Mouse (Mus musculus) spleen, adult 18-20 months (tissue): Measurements from ENCODE around the gene Zfp106.
"Not testable (repeated sequence)": the region's sequence is repeated elsewhere in the genome, so short reads cannot be mapped to it uniquely, and the experiment has no call there.

Experiments used
- DNase-seq, 2 experiments: peaks; one replicate each; pipeline ENCODE4 v3.0.0; 2022; ENCODE audit warnings: mixed read lengths in 2 of 2

Gene Zfp106

DNA sequence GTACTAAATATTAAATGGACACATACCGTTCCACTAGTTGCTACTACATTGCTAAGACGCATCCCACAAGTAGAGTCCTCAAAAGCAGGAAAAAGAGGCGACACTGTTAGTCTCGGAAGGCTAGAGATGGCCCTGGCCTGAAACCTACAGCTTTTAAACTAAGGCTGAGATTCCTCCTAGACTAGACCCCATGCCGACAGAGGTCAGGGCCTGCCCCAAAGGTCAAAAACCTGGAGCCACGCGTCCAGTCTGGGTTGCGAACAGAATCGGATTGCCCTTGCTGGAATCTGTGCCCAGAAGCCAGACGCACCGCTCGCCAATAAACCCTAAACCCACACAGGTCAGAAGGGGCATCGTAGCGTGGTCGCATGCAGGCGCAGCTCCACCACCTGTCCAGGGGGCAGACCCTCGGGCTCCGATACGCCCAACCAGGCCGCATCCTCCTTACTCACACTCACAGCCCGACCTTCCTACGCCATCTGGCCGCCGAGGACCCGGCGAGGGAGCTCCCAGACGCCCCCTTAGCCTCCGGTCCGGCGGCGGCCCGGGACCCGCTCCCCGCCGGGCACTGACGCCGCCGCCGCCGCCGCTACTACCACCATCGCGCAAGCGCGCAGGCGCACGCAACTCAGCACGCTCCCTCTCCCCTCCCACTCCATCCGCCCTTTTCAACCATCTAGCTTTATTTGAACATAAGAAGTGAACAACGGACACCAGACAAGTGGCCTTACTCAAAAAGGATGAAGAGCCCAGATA, at the start of gene Zfp106:
Gene Zfp106 (minus strand): TSS at position 609 of the 756 bp plus-strand sequence.
- DNase-seq = peak; percentile 74 to 82

DNA sequence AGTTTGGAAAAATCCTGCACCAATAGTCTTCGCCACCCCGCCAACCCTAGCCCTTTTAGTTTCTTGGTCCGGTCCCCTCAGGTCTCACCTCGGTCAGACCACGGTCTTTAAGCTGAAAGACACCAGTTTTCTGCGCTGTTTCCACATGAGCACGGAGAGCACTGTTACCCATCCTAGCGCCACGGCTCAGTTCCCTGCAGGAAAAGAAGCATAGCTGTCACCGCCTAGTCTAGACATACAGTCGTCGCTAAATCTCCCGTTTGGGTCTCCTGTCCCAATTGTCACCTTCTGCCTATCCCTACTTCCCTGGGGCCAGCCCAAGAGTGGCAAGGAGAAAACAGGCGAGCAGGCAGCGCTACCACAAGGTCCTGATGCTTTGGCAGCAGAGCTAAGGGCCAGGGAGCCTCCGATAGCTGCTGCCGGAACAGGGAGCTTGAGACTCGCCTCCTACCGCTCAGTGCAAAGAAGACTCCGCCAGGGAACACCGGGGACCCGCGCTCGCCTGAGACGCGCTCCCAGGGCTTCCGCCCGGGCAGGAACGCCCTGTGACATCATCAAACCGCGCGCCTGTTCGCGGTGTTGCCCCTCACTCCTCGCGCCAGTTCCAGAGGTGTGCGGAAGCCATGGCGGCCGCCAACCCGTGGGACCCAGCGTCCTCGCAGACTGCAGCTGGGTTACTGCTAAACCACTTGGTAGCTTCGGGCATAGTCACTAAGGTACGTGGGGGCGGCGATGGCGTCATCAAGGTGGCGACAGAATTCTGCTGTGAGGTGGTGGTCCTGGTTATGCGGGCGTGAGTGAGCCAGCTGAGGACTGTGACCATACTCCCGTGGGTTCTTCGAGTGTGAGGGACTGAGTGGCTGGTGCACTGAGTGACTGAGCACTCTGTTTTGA, 45.4 kb upstream of the Zfp106 start, which contains the start of the genes Haus2 and Lrrc57:
Gene Haus2 (plus strand): TSS at position 554 of the 894 bp plus-strand sequence.
Gene Lrrc57 (minus strand): TSS at position 691 of the 894 bp plus-strand sequence.
- peak; percentile 80 to 87 for DNase-seq

DNA sequence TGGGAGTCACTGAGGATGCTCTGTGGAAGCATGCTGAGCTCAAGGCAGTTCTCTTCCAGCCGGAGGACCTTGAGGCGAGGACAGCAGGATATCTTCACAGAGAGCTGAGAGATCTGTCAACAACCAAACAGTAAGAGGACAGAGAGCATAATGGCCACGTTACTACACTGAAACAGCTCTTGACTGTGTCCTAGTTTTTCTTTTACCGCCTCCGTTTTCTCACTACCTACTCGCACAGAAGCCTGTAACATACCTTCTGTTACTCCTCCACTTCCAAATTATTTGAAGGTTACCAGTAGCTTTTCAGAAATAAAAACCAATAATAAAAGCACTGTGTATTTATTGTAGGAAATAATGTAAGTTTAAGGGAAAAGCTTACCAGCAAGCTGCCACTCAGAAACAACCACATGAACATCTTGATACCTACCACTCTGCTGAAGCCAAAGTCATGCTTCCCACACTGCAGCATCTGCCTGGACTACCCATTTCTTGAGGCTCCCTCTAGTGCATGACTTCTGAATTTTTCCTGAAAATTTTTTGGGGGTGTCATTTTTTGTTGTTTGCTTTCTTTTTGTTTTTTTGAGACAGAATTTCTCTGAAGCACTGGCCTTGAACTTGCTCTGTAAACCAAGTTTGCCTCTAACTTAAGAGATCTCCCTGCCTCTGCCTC, 42.5 kb upstream of the Zfp106 start:
- DNase-seq = no peak

DNA sequence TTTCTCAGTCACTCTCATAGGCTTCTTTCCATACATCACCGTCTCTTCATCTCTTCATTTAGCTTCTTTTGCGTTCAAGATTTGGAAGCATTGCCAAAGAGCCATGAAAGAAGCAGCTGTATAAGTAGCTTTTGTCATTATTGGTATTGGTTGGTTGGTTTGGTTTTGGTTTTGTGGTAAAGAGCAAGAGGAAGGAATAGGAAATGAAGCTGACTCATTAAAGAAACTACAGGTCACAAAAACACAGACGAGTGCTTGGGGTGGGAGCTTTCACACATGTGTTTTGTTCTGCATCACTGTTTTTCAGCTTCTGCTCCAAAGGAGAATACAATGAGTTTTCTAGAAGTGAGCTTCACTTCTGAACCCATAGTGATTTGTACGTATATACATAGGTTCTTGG, 35.9 kb upstream of the Zfp106 start:
- no peak for DNase-seq

DNA sequence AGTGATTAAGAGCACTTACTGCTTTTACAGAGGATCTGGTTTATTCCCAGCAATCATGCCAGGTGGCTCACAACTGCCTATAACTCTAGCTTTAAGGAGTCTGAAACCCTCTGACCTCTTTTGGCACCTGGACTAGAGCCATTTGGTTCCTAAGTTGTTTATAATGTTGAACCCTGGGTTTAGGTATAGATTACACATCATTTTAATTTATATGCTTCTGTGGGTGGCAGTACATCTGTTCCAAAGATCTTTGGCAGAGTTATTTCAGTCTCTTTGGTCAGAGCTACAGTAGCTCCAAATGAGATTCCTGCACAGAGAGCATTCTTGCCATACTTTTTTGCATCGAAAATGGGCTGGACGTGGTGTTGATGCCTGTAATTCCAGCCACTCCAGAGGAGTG, 34.1 kb upstream of the Zfp106 start:
- DNase-seq = no peak

DNA sequence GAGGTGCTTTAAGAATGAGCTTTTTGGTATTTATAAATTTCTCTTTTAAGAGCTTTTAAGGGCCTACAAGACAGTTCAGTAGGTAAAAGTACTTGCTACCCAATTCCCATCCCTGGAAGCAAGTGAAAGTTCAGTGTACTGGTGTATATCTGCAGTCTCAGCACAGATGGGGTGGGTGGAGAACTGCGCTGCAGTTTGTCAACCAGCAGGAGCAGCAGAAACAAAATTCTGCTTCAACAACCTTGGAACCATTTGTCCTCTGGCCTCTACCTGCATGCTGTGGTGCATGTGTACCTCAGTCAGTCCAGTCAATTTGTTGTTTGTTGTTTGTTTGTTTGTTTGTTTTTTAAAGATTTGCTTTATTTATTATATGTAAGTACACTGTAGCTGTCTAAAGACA, 28.6 kb upstream of the Zfp106 start:
- no peak for DNase-seq

DNA sequence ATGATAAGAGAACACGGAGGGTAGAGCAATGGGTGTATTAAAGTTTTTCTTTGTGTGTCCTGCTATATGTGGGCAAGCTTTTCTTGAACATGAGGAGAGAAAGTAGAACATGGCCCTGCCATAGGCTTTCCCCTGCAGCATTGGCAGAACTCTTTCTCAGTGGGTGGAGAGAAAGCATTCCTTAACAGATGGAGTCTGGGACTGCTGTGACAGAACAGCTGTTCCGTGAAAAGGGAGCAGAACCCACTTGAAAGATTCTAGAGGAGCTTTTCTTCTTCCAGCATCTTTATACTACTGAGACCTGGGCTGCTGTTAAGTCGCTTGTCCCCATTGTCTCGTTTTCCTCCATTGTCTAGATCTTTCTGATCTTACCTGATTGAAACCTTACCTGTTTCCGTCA, 26.1 kb upstream of the Zfp106 start:
- no peak for DNase-seq

DNA sequence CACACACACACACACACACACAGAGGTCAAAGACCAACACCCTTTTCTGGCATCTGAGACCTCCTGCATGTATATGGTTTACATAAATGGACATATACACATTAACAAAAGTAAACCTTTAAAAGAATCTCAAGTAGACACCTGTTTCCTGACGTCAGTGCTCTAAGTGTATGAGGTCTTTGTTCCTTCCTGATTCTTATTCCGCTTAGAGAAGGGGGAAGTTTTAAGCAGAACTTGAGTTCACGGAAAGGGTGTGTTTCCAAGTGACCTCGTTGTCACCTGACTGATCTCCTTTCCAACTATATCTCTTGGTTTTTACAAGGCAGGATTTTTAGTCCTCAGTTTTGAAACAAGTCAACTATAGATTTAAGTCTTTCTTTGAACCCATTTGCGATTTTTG, 14.6 kb upstream of the Zfp106 start:
- DNase-seq = no peak

DNA sequence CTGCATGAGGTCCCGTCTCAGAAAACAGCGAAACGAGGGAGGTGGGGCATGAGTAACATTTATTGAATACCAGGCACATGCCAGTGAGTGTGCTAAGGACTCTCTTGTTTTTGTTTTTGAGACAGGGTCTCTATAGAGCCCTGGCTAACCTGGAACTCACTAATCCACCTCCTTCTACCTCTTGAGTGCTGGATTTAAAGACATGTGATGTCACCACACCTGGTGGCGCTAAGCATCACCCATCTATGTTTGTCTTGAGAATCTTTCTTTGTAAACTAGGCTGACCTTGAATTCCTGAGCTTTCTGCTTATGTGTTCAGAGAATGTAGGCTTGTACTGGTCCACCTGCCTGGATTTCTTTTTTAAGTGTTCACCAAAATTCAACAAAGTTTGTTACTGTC, 14.2 kb upstream of the Zfp106 start:
- DNase-seq = no peak

DNA sequence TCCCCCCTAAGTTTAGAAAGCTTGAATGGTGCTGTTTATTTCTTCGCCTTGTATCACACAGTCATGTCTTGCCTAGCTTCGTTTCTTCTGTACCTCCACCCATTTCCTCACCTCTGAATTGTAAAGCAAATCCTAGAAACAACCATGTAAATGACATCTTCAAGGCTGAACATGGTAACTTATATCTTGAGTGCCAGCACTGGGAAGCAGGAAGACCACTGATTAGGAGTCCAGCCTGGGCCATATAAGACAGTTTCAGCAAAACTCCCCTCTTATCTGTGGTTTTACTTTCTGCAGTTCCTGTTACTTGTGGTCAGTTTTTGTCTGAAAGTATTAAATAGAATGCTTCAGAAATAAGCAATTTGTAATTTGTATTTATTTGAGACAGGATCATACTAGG, 12.3 kb upstream of the Zfp106 start:
- no peak for DNase-seq

DNA sequence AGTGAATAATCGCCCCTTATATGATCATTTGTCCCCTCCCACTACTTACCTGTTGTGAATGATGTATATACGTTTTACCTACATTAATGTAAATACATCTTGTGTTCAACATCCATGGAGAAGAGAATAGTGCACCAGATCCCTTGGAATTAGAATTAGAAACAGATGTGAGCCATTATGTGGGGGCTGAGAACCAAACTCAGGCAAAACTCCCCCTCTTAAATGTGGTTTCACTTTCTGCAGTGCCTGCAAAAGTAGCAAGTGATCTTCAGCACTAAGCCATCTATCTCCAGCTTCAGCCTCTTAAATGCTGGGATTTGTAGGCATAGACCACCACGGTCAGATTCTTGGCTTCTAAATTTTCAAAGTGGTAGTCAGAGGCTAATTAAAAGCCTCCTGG, 11.5 kb upstream of the Zfp106 start:
- DNase-seq = no peak

DNA sequence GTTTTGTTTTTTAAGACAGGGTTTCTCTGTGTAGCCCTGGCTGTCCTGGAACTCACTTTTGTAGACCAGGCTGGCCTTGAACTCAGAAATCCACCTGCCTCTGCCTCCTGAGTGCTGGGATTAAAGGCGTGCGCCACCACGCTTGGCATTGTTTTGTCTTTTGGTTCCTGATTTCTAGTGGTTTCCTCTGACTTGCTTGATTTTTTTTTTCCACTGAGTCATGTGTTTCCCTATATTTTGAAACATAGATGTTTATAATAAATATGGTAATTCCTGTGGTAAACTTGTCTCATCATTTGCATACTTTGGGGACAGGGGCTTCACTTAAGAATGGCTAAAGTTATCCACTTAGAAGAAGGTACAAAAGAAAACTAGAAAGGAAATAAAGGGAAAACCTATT, 8.5 kb upstream of the Zfp106 start:
- DNase-seq = not testable (repeated sequence)

DNA sequence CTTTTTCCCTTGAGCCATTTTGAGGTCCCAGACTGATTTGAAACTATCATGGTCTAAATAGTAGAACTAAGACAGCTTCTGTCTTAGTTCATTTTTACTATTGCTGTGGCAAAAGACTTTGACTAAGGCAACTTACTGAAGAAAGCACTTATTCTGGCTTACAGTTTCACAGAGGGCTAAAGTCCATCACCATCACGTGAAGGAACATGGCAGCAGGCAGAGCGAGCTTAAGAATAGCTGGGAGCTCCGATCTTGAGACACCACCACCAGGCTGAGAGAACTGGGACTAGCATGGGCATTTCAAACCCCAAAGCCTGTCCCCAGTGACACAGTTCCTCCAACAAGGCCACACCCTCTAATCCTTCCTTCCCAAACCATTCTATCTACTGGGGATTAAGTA, 7.4 kb upstream of the Zfp106 start:
- no peak for DNase-seq

DNA sequence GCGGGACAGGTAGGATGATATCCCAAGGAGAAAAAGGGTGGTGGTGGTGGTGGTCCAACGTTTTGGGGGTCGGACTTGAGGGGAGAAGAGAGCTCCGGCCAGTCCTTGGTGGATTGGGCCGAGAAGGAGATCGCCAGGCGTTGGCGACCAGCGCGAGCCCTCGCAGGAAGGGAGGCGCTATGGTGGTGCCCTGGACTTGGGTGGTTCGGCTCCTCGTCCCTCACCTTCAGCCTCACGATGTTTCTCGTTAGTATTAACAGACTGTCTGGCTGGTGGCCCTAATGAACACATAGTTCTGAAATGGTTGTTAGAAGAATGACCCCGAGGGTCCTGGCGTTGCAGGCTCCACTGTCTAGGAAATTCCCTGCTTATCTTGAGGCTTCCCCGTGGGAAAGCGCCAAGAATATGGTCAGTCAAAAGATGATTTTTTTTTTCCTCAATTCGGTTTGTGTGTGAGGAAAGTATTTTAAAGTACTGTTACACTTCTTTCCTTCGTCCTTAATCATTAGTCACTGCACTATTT, 4.2 kb upstream of the Zfp106 start:
- DNase-seq = no peak

DNA sequence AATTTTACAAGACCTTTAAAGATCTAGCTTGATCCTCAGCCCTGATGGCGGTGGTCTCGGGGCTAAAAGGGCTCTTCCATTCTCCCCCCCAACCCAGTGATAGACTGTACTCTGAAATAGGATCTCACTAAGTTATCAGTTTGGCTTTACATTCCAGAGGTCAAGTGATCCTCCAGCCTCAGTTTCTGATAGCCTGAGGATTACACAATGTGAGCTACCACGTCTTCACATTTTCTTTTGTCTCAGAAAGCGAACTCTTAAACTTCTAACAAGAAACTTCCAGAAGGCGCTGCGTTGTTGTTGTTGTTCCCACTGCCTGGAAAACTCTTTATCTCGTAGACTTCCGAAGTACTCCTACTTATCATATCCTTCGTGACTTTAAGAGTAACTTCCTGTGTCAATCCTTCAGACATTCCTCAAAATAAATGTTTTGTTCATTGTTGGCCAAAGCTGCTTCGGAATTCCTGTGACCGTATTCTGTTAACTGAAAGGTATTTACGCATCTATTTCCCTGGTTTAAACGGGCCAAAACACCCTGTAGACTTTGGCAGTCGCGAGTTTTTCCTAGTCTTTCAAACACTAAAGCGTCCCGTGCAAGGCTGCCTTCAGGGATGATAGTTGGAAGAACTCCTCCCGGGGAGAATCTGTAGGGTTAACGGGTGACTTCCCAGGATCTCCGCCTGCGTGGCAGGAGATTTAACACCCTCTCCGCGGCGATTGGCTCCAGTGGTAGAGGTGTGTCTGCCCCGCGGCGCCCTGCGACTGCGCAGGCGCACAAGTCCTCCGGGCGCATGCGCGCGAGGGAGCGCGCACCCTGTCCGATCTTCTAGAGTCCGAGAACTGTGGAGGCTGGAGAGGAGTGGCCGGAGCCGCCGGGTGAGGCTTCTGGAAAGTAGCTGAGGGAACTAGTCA, 3.5 kb upstream of the Zfp106 start, which contains the start of gene Snap23:
Gene Snap23 (plus strand): TSS at position 786 of the 912 bp plus-strand sequence.
- DNase-seq = peak; percentile 85 to 89

DNA sequence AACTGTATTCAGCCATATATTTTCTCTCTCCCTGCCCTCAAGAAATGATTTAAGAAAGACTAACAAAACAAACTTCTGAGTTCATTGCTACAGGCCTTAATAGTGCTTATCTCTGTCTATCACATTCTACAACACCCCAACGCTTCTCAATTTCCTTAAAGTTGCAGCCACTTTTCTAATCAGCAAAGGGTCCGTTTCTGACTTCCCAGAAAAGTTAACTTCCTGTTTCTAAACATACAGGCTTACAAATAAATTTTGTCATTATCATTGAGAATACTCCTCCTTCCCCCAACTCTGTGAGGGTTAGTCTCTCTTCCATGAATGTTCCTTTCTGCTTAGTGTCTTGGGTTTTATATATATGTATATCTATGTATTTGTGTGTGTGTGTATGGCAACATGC, 1.7 kb upstream of the Zfp106 start:
- DNase-seq = no peak

DNA sequence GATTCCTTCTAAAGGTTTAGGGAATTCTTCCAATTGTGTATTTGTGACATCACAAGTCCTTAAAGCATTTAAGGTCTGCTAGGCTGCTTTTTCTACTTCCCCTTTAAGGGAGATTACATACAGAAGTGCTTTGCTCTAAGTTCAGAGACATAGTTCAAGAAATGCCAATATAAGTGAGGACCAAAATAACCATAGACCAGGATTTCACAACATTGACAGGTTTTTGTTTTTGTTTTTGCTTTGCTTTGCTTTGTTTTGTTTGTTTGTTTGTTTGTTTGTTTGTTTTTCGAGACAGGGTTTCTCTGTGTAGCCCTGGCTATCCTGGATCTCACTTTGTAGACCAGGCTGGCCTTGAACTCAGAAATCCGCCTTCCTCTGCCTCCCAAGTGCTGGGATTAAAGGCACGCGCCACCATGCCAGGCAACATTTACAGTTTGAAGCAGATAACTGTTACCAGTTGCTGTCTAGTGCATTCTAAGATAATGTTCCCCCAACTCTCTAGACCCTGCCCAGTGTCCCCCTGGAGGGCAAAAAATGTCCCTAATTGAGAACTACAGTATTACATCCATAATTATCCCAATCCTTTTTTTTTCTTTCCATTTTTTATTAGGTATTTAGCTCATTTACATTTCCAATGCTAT, 1.0 kb upstream of the Zfp106 start:
- not testable (repeated sequence) for DNase-seq

DNA sequence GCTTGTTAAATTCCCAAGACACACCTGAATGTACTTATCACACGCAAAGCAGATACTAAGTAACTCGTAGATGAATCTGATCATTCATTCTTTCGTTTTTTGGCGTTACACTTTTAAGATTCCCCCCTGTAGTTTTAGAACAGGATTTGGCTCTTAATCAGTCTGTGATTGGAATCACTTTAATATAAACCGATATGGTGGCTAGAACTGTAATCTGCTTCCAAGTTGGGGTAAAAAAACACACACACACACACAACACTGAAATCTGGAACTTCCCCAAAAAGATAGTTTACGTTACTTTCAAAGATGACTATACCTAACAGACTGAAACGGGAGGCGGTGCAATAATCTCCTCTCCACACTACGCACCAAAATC, 796 bp downstream of the Zfp106 start:
- DNase-seq = no peak

DNA sequence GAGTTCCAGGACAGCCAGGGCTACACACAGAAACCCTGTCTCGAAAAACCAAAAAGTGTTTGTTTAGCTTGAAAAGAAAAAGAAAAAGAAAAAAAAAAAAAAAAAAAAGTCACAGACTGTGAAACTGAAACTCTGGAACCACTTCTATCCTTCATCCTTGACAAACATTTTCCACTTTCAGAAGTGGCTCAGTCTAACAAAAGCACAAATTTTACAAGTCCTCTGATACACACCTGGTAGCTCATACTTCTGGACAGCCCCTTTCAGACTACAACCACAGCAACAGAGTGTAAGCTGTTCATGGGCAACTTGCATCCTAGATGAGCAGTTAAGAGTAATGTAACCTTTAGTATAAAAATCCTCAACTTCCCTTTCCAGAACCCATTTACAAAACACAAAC, 2.1 kb downstream of the Zfp106 start:
- no peak for DNase-seq

DNA sequence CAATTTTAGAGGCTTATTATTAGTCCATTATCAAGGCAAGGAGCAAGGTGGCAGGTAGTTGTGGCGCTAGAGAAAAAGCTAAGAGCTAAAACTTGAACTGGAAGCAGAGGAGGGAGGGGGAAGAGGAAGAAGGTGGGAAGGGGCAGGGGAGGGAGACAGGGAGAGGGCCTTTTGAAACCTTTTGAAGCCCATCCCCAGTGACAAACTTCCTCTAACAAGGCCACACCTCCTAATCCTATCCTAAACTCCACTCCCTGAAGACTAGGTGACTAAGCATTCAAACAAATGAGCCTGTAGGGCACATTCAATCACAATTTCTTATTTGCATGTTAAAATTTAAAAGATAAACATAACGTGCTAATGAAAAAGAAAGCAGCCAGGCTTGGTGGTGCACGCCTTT, 4.8 kb downstream of the Zfp106 start:
- DNase-seq = no peak

DNA sequence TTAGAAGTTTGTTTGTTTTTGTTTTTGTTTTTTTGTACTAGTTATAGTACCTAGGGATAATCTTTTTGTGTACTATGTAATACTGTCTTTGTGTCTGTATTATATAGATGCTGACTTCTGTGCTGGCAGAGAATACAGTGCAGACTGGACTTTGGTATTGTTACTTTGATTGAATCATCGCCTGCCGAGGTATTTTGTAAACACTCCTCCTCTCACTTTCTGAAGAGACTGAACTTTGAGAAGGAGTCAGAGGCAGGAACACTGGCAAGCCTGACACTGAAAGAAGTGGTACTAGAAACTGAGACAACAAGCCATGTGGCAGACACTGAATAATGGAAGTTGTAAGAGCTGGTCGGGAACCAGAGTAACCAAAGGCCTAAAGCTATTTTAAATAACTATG, 6.8 kb downstream of the Zfp106 start:
- no peak for DNase-seq
